Mouse (Mus musculus) forebrain, embryonic 16.5 days (tissue): ENCODE results near the gene Fxn. TPM values are rescaled to one million over a fixed set of nuclear protein-coding genes. Genes with fewer than 3 reads are reported as not detected.

Experiments
- ATAC-seq: fragments of 200-750 bp; cut with Nextera tagmentation; 2 replicates; pipeline ENCODE4 v1.8.0; 2017; ENCODE audit warnings: mild to moderate bottlenecking, moderate library complexity
- H3K27ac ChIP-seq: fragments of 300-500 bp; sonication (generic); 2 replicates; pipeline ENCODE4 v1.5.1; 2014; ENCODE audit warnings: low read length, control low read depth
- H3K27me3 ChIP-seq: fragments of 300-500 bp; sonication (generic); replicated peaks from 2 replicates; pipeline ENCODE4 v1.6.1; 2014; ENCODE audit warnings: low read length; ENCODE audit not compliant: control insufficient read depth, insufficient read depth
- H3K36me3 ChIP-seq: fragments of 300-500 bp; sonication (generic); 2 replicates; pipeline ENCODE4 v1.6.1; 2014; ENCODE audit not compliant: control insufficient read depth, insufficient read depth
- H3K4me1 ChIP-seq: fragments of 300-500 bp; sonication (generic); replicated peaks from 2 replicates; pipeline ENCODE4 v1.6.1; 2014; ENCODE audit warnings: low read length; ENCODE audit not compliant: control insufficient read depth, insufficient read depth
- H3K4me2 ChIP-seq: fragments of 300-500 bp; sonication (generic); 2 replicates; pipeline ENCODE4 v1.6.1; 2014; ENCODE audit warnings: mild to moderate bottlenecking, low read length, control low read depth
- H3K4me3 ChIP-seq: fragments of 300-500 bp; sonication (generic); replicated peaks from 2 replicates; pipeline ENCODE4 v1.5.1; 2014; ENCODE audit warnings: mild to moderate bottlenecking, low read length, control low read depth
- H3K9ac ChIP-seq: fragments of 300-500 bp; sonication (generic); replicated peaks from 2 replicates; pipeline ENCODE4 v1.6.1; 2014; ENCODE audit warnings: low read depth, low read length, control low read depth
- H3K9me3 ChIP-seq: fragments of 300-500 bp; sonication (generic); 2 replicates; pipeline ENCODE4 v1.6.1; 2016; ENCODE audit warnings: low read length; ENCODE audit not compliant: control insufficient read depth
- whole genome bisulfite sequencing: fragments of 180-500 bp; shearing (Covaris S2); extraction: QIAGEN DNeasy Blood & Tissue Kit; methylation state at CpG from one replicate; pipeline ENCODE4 v1.1.7; 2014; 5-methylcytosine and 5-hydroxymethylcytosine counted together
- polyA plus RNA-seq: library from polyadenylated mRNA; unstranded; fragments of >200 nt; fragmentation: Nextera tagmentation; extraction: Ambion mirVana; gene quantifications from 2 replicates; pipeline ENCODE4 v1.2.1, GENCODE M21; 2015

The Fxn gene
- polyA plus RNA-seq, 1 experiment from 2014 or later: 40.3 TPM

- H3K9ac ChIP-seq: no peak overlapping the region
- 90% methylated on average over 5 of the region's 5 CpGs for WGBS
- no peaks in the 10 kb centered on the region for H3K36me3 ChIP-seq
Observed at GRCm38 (mm10) chr19:24306351-24306750, 25.9 kb upstream of the Fxn start.

DNA sequence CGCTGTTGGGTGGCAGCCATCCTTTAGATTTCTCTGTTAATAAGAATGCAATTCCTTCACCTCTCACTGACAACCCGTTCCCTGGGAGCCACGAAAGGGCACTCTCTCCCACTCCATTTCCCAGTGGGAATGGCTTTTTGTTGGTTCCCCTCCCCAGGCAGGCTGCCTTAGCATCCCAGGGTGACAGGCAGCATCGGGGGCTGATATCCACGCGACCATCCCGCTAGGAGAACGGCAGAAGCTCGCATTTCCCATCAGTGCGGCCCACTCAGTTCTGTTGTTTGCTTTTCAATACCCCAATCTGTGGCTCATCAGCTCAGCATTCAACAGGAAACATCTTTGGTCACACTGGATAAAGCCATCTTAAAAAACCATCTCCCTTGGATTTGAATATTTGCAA, 21.8 kb upstream of the Fxn start:
- H3K4me2 ChIP-seq: no peak overlapping the region
- 0 out of 2 replicates have a peak, but pooled peaks cover 2% of the 10 kb centered on the region for H3K27me3 ChIP-seq
- no peak overlapping the region for H3K27ac ChIP-seq
- H3K4me3 ChIP-seq: no peak overlapping the region
- no peak for ATAC-seq
- H3K36me3 ChIP-seq: no peaks in the 10 kb centered on the region
- no peaks in the 10 kb centered on the region for H3K9me3 ChIP-seq
- no peaks in the 10 kb centered on the region; the same call in 1 of the 2 replicates for H3K4me1 ChIP-seq
- 49% methylated on average over 10 of the region's 10 CpGs for WGBS
- no peak overlapping the region for H3K9ac ChIP-seq

More at GRCm38 (mm10) chr19:24306351-24306750, 25.9 kb upstream of the Fxn start:
- no peaks in the 10 kb centered on the region for H3K9me3 ChIP-seq
- no peak for ATAC-seq
- H3K4me3 ChIP-seq: no peak overlapping the region
- no peak overlapping the region for H3K4me2 ChIP-seq
- peaks cover 8% of the 10 kb centered on the region for H3K4me1 ChIP-seq
- H3K27me3 ChIP-seq: 0 out of 2 replicates have a peak, but pooled peaks cover 2% of the 10 kb centered on the region
- H3K27ac ChIP-seq: no peak overlapping the region

DNA sequence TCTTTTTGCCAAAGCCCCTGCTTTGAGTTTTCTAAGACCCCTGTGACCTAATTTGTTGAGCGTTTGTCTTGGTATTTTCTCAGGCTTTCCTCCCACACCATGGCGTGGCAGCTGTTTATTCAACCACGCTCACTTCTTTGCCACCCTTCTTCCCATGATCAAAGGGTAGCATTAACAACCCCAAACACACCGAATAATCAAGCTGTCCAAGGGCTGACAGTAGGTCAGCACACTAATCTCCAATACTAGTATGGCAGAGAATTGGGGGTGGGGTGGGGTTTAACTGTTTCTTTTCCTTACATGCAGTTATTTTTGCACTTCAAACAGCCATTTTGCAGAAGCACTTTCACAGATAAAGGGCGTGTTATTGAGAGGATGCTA, 21.4 kb upstream of the Fxn start:
- Histone ChIP-seq H3K4me3 (no peak overlapping the region), H3K4me1 (no peaks in the 10 kb centered on the region; the same call in 1 of the 2 replicates), H3K9me3 (no peaks in the 10 kb centered on the region), H3K27ac (no peak overlapping the region), H3K36me3 (no peaks in the 10 kb centered on the region), H3K9ac (no peak overlapping the region), H3K27me3 (0 out of 2 replicates have a peak, but pooled peaks cover 2% of the 10 kb centered on the region), H3K4me2 (no peak overlapping the region)
- no peak for ATAC-seq
- 8% methylated on average over 5 of the region's 5 CpGs for WGBS

- peak; percentile 94 for ATAC-seq
- H3K9me3 ChIP-seq: no peaks in the 10 kb centered on the region
- H3K9ac ChIP-seq: no peak overlapping the region
- WGBS: 2% methylated on average over 9 of the region's 9 CpGs
- H3K36me3 ChIP-seq: no peaks in the 10 kb centered on the region
- H3K4me3 ChIP-seq: peak overlapping the region; percentile 30
- peak overlapping the region; percentile 49 for H3K4me2 ChIP-seq
- 0 out of 2 replicates have a peak, but pooled peaks cover 2% of the 10 kb centered on the region for H3K27me3 ChIP-seq
- H3K27ac ChIP-seq: no peak overlapping the region
- no peaks in the 10 kb centered on the region; the same call in 1 of the 2 replicates for H3K4me1 ChIP-seq
Observed at GRCm38 (mm10) chr19:24300994-24301767, 20.8 kb upstream of the Fxn start.

DNA sequence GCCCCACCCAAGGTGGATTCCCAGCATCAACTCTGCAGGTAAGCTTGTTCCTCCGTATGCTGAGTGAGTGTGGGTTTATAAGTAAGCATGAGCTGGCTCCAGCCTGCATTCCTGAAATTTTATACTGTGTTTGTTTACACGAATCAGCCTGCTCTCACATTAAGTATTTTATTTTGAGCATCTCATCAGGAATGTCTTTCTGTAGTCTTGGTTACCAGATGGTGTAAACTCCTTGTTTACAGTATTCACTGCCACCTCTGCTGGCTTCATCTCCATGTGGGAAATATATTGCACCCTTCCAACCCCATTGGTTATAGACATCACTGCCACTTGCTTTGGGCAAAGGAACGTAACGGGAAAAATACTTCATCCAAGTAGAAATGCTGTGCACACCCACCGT, 13.1 kb upstream of the Fxn start:
- no peak overlapping the region for H3K4me3 ChIP-seq
- no peak overlapping the region for H3K9ac ChIP-seq
- no peaks in the 10 kb centered on the region for H3K36me3 ChIP-seq
- no peak overlapping the region for H3K4me2 ChIP-seq
- peak; percentile 74 for ATAC-seq
- no peaks in the 10 kb centered on the region for H3K27me3 ChIP-seq
- 58% methylated on average over 5 of the region's 5 CpGs for WGBS
- H3K9me3 ChIP-seq: no peaks in the 10 kb centered on the region
- H3K27ac ChIP-seq: no peak overlapping the region
- H3K4me1 ChIP-seq: peaks cover 5% of the 10 kb centered on the region; the same call in 1 of the 2 replicates

DNA sequence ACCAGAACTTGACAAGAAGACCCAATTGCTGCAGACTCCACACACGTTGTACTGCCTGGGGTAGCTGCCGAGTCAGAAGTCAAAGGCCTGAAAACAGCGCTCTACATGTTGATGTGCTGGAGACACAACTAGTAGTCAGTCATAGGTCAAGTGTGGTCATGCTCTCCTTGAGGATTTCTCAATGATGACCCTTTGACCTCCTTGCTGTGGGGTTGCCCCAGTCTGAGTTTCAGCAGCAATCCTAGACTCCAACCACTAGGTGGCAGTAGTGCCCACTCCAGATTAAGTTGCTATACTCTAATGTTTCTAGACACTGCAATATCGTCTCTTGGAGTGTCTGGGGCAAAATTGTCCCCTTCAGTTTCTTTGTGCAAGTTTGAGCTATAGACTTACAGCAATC, 3.8 kb upstream of the Fxn start:
- Histone ChIP-seq H3K4me2 (no peak overlapping the region), H3K27ac (no peak overlapping the region), H3K36me3 (no peaks in the 10 kb centered on the region), H3K9me3 (no peaks in the 10 kb centered on the region), H3K27me3 (no peaks in the 10 kb centered on the region), H3K4me3 (no peak overlapping the region), H3K4me1 (peaks cover 7% of the 10 kb centered on the region), H3K9ac (no peak overlapping the region)
- 63% methylated on average over 4 of the region's 4 CpGs for WGBS
- ATAC-seq: no peak

- peaks cover 10% of the 10 kb centered on the region for H3K4me1 ChIP-seq
- no peak overlapping the region for H3K27ac ChIP-seq
- H3K4me2 ChIP-seq: no peak overlapping the region
- no peak overlapping the region for H3K9ac ChIP-seq
- no peaks in the 10 kb centered on the region for H3K36me3 ChIP-seq
- no peaks in the 10 kb centered on the region for H3K27me3 ChIP-seq
- no peaks in the 10 kb centered on the region for H3K9me3 ChIP-seq
- ATAC-seq: 0 out of 2 replicates have a peak, but pooled peaks have one; percentile 3
- no peak overlapping the region for H3K4me3 ChIP-seq
- 70% methylated on average over 7 of the region's 7 CpGs for WGBS
Observed at GRCm38 (mm10) chr19:24281288-24281980, 1.0 kb upstream of the Fxn start.

DNA sequence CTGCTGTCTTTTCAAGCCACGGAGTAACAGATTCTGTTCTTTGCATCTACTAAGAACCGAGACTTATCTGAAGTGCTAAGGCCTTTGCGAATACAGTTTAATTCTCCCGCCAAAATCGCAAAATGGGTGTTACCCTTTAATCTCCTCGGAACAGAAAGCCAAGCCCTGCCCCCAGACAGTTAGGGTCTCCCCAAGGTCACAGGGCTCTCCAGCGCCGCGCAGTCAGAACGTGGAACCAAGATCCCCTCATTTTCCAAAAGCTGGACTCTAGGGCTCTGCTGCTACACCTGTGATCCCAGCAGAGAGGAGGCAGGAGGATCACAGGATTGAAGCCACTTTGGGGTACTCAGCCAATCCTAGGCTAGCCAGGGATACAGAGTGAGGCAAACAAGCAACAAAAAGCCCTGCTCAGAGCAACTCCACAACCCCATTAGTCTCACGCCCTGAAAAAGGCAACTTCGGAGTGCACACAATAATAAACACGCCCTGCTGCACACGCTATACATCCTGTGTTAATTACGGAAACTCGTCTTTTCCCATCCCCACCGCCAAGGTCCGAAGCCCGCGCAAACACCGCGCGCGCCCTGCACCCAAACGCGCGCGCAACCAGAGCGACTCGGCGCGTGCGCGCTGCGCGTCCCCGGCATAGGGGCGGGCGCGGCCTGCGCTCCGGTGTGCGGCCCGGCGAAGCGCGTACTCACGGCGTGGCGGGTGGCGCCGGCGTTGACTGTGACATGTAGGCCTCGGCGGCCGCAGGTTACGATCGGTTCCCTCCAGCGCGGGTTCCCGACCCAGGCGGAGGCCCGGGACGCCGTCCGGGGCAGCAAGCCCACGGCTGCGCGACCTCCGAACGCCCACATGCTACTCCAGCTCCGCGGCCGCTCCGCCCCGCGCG, 452 bp downstream of the Fxn start:
- H3K4me1 ChIP-seq: peaks cover 10% of the 10 kb centered on the region
- WGBS: under 1% methylated on average over 61 of the region's 78 CpGs
- peak overlapping the region; percentile 98 for H3K4me2 ChIP-seq
- no peaks in the 10 kb centered on the region for H3K9me3 ChIP-seq
- peak overlapping the region; percentile 78 for H3K9ac ChIP-seq
- H3K36me3 ChIP-seq: no peaks in the 10 kb centered on the region
- peak; percentile 65 for ATAC-seq
- no peaks in the 10 kb centered on the region for H3K27me3 ChIP-seq
- H3K27ac ChIP-seq: peak overlapping the region; percentile 82
- H3K4me3 ChIP-seq: peak overlapping the region; percentile 74
